Comparison of ENCODE assay signal across 22 mouse cellular contexts in the genomic region with DNA sequence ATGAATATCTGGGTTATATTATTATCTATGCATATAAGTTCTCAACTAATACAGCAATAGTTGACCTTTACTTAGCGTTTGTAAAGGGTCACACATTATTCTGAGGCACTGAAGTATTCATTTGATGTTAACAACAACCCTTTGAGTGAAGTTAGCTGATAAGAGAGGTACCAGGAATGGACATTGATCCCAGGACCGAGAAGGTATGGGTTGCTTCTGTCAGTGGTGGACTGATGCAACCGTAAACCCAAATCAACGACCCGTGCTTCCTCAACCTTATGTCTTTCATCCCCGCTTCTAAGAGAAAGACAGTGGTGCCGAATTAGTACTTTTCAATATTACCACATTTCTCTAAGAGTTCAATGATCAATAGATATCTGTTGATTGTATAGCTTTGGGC.
"Had no signal": no experiment of that assay in that cellular context is flagged by ENCODE, and none has a peak within 500 bp of the region (broad histone marks: within the 10 kb centered on the region; RNA-seq: fewer than 3 reads in every experiment).

No protein-coding gene starts in this region.

- H3K4me2 ChIP-seq: hindbrain, embryonic 12.5 days; hindbrain, embryonic 14.5 days; limb, embryonic 12.5 days; liver, embryonic 12.5 days had no signal

- H3K9me3 ChIP-seq: heart, embryonic 10.5 days; hindbrain, embryonic 10.5 days; hindbrain, embryonic 12.5 days; limb, embryonic 10.5 days; limb, embryonic 12.5 days; liver, embryonic 12.5 days had no signal

- H3K9ac ChIP-seq: hindbrain, embryonic 12.5 days; hindbrain, embryonic 14.5 days; limb, embryonic 12.5 days; liver, embryonic 12.5 days; liver, embryonic 14.5 days had no signal

- DNase-seq: gastrocnemius, adult 2 months; gastrocnemius, postnatal 10 days; gastrocnemius, postnatal 25 days; heart, postnatal 4 days; kidney, adult 18-20 months; kidney, adult 8-10 months; kidney, postnatal 10 days; kidney, postnatal 25 days; kidney, postnatal 4 days had no signal

- H3K27me3 ChIP-seq: hindbrain, embryonic 12.5 days; limb, embryonic 12.5 days; liver, embryonic 12.5 days had no signal

- H3K36me3 ChIP-seq: heart, embryonic 10.5 days; hindbrain, embryonic 10.5 days; hindbrain, embryonic 12.5 days; limb, embryonic 10.5 days; limb, embryonic 12.5 days had no signal

- ATAC-seq: forebrain, embryonic 16.5 days; hindbrain, embryonic 16.5 days; inflammation-experienced regulatory T-cells, adult 6 months had no signal

- H3K27ac ChIP-seq: gastrocnemius, adult 2 months; hindbrain, embryonic 10.5 days; hindbrain, embryonic 12.5 days; hindbrain, embryonic 14.5 days; layer of hippocampus, adult 2 months; left cerebral cortex, adult 2 months; limb, embryonic 10.5 days; limb, embryonic 12.5 days; liver, embryonic 12.5 days; liver, embryonic 14.5 days had no signal

- H3K4me3 ChIP-seq: gastrocnemius, adult 2 months; heart, embryonic 10.5 days; hindbrain, embryonic 10.5 days; hindbrain, embryonic 12.5 days; layer of hippocampus, adult 2 months; left cerebral cortex, adult 2 months; limb, embryonic 10.5 days; limb, embryonic 12.5 days; liver, embryonic 12.5 days had no signal

- H3K4me1 ChIP-seq: hindbrain, embryonic 10.5 days; hindbrain, embryonic 12.5 days; limb, embryonic 10.5 days; limb, embryonic 12.5 days had no signal
